Mouse (Mus musculus) embryonic fibroblast, embryonic 13.5 days (primary cell): ENCODE data around the gene Robo1. TPM values are rescaled to one million over a fixed set of nuclear protein-coding genes. Genes with fewer than 3 reads are reported as not detected.

ENCODE experiments used
- H3K27ac ChIP-seq: 2 replicates; pipeline ENCODE4 v1.5.1; 2012; ENCODE audit warnings: low read length, control low read depth, inconsistent platforms; ENCODE audit not compliant: insufficient read depth
- H3K4me1 ChIP-seq: 2 replicates; pipeline ENCODE4 v1.6.1; 2011; ENCODE audit warnings: low read length; ENCODE audit not compliant: control insufficient read depth, insufficient read depth
- H3K4me3 ChIP-seq: 2 replicates; pipeline ENCODE4 v1.5.1; 2011; ENCODE audit warnings: mild to moderate bottlenecking, control low read depth, low read length; ENCODE audit not compliant: insufficient read depth
- CTCF ChIP-seq: IDR thresholded peaks from 2 replicates; pipeline ENCODE4 v1.5.1; 2011; ENCODE audit warnings: mild to moderate bottlenecking, control low read depth, low read length, moderate library complexity, borderline replicate concordance; ENCODE audit not compliant: insufficient read depth
- POLR2A ChIP-seq: IDR thresholded peaks from 2 replicates; pipeline ENCODE4 v1.6.1; 2011; ENCODE audit warnings: low read depth, mild to moderate bottlenecking, control low read depth, low read length, moderate library complexity
- polyA plus RNA-seq: library from polyadenylated mRNA; stranded (reverse); fragments of >200 nt; gene quantifications from 2 replicates; pipeline ENCODE4 v1.2.4, GENCODE M21; 2011; ENCODE audit warnings: low read depth; ENCODE audit not compliant: missing spikeins, insufficient read length

Gene Robo1
- polyA plus RNA-seq, 1 experiment: 29.7 TPM

DNA sequence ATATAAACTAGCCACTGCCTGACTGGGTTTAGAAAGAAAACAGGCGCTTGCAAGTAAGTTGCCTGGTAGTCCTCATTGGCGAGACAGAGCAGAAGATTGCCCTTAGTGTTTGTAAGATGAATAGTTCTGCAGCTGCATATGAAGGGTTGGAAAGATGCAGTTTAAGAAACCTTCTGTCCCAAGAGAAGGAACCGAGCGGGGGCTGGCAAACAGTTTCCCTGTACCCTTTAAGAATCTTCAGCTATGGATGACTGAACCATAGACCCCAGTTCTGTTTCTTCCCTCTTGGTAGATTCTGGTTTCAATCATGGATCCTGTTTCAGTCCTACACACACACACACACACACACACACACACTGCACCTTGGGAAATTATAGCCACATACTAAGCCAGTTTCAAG is 356.7 kb downstream of the Robo1 start:
- TF ChIP-seq CTCF (no peak), POLR2A (no peak)
- peak overlapping the region; percentile 49 for H3K4me3 ChIP-seq
- H3K27ac ChIP-seq: peak overlapping the region; percentile 35
- H3K4me1 ChIP-seq: no peaks in the 10 kb centered on the region

DNA sequence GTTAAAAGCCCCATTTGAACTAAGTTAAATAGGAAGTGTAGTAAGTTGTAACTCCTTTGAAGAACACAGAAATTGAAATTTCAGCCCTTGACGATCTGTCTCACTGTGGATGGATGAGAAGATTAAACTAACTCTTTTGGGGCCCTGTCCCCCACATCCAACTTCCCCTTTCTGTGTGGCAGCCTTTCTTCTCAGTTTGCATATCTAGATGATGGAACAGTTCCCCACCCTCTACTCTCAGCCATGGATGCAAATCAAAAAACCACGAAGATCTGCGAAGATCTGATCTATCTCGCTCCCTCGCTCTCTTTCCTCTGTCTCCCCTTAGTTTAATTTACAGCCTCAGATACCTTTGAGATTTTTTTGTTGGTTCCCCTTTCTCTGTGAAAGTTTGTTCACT is 357.3 kb downstream of the Robo1 start:
- H3K4me3 ChIP-seq: peak overlapping the region; percentile 18; the same call in 1 of the 2 replicates
- H3K4me1 ChIP-seq: peaks cover 5% of the 10 kb centered on the region; the same call in 1 of the 2 replicates
- no peak overlapping the region for H3K27ac ChIP-seq
- no peak for TF ChIP-seq POLR2A
- TF ChIP-seq CTCF: no peak

DNA sequence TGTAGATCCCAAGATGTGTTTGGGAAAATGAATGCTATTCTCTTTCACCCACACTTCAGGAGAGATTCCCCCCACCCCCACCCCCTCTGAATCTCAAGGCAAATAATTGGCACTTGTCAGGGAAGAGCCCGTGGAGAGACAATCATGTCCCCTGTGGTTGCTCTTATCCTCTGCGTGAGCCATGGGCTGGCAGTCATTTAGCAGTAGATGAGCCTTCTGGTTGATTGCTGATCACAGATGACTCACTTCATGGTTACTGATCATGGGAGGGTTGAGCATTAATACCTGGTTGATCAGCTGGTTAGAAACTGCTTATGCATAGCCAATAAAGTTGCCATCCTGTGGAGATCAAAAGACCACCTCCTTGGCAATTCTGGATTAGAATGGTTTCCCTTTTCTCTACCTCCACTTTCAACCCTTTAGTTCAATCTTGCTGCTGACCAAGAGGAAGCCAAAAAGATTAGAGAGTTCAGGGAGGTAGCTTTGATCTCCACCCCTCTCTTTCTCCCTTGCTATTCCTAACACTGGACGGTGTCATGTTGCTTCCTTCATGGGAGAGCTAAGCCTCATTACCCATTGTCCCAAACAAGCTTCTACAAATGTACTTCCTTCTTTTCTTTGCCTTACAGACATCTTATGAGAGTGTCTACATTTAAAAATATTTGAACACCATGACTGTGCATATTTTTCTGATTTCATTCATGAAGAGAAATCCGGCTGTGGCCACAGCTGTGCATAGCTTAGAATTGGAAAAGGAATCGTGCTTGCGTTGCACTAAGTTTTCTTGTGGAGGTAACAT is 362.3 kb downstream of the Robo1 start:
- TF ChIP-seq CTCF (no peak), POLR2A (no peak)
- Histone ChIP-seq H3K4me1 (peaks cover 8% of the 10 kb centered on the region; the same call in 1 of the 2 replicates), H3K4me3 (no peak overlapping the region), H3K27ac (peak overlapping the region; percentile 52)

DNA sequence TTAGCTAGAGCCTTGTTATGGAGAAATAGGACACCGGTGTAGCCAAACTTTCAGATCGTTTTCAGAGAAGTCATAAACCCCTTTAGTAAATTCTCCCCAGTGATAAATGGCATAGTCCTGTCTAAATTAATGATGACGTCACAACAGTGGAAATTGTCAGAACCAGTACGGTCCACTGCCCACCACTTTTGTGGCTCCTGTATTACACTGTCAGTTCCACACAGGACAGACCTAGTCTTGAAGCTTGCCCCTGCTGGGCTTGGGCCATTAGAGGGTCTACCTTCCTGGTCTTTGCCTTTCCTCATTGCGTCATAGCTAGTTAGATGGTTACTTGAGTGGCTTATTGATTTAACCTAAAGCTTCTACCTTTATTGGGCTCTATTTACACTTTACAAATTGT is 369.1 kb downstream of the Robo1 start:
- Histone ChIP-seq H3K27ac (no peak overlapping the region), H3K4me3 (no peak overlapping the region), H3K4me1 (no peaks in the 10 kb centered on the region)
- TF ChIP-seq CTCF: no peak
- no peak for TF ChIP-seq POLR2A

DNA sequence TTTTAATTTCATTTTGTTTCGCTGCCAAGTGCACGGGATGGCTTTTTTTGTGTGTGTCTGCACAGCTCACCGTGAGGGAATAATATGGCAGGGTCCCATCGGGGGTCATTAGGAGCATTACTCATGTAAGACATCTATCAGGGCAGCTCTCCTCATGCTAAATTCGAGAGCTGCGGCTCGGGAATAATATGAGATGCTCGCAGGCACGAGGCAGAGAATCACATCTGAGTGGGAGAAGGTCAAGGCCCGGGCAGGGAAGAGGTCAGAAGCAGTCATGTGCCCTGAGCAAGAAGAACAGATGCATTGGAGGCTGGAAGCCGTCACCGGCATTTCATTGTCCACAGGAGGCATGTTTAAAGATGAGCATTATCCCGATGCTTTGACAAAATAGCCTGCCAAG is 370.3 kb downstream of the Robo1 start:
- Histone ChIP-seq H3K4me3 (no peak overlapping the region), H3K4me1 (no peaks in the 10 kb centered on the region), H3K27ac (no peak overlapping the region)
- no peak for TF ChIP-seq POLR2A
- TF ChIP-seq CTCF: no peak

DNA sequence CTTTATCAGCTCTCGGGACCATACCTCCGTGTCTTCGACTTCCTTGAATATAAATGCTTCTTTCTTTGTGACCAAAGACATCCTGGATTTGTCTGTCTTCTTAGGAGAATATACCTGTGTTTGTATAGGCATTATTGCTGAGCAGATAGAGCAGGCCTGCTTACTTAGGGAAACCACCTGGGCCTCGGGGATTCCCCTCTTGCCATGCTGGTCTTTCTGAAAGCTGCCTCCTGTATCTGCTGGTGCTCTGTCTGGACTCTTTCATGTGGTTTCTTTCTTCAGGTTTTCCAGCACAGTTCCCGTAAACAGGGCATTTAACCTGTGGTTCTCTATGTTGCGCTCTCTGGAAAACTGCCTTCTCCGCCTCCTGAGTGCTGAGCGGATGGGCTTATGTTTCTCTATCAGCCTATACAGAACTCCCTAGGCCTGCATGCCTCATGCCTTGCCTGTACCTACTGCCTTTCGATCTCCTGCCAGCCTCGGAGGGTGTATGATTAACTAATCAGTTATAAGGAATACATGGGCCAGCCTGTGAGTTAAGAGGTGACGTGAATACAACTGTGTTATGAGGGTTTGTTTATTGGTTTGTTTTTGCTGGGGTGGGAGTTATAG is 370.9 kb downstream of the Robo1 start:
- TF ChIP-seq POLR2A (no peak), CTCF (no peak)
- Histone ChIP-seq H3K4me1 (no peaks in the 10 kb centered on the region), H3K27ac (no peak overlapping the region), H3K4me3 (no peak overlapping the region)

DNA sequence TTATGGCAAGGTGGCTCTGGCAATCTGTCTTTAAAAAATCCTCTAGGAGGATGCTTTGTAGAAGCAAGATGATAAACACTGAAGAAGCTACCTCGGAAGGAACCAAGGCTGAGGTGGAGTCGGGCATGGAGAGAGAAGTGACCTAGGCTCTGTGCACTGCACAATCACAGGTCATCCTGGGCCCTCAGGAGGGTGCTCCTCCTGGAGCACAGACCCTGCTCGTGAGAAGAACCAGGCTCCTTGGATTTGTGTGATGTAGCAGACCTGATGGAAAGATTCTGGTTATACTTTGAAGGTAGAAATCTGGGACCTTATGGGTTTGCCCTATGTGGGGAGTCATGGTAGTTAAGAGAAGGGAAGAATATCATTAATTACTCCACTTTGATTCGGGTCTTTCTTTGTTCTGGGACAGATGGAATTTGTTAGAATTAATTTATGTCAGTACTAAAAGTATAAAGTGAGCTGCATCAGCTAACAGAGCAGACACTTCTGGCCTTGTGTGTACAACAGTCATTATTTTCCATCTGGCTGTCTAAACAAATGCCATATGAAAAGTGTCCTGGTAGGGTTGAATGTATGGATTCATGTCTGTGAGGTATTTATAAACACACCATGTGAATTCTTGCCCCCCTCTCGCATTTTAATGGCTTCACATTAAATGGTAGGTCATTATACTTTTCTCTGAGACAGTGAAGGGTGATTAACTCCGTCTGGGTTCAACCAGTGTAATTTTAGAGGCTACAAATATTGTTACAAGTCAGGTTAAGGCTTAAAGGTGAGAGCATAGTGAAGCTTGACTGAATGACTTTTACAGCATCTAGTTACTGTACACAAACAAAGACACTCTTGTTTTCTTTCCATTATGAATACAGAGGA is 377.7 kb downstream of the Robo1 start:
- H3K4me3 ChIP-seq: no peak overlapping the region
- no peak overlapping the region for H3K27ac ChIP-seq
- no peaks in the 10 kb centered on the region for H3K4me1 ChIP-seq
- TF ChIP-seq CTCF (no peak), POLR2A (no peak)

DNA sequence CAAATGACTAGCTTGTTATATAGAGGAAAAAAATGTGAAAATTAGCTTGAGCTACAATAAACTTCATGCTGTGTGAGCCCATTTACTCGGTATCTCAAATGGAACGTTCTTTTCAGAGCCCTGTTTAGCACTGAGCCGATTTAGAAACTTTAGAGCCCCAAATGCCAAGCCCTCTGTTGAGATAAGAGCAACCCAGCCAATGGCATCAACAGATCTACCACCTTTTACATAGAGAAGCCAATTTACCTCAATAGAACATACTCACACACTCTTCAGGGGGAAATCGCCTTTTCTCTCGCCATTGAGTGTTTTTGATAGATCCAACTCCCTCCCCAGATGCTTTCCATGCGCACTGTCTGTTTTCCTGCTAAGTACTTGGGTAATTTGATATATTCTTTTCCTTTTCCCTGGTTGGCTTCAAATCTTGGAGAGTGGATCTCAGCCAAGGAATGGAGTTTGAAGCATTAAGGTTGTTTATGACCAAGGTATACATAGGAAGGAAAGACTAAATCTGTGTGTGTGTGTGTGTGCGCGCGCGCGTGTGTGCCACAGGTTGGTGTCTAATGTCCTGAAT is 378.5 kb downstream of the Robo1 start:
- no peak overlapping the region for H3K27ac ChIP-seq
- TF ChIP-seq POLR2A (no peak), CTCF (no peak)
- H3K4me3 ChIP-seq: no peak overlapping the region
- H3K4me1 ChIP-seq: no peaks in the 10 kb centered on the region

DNA sequence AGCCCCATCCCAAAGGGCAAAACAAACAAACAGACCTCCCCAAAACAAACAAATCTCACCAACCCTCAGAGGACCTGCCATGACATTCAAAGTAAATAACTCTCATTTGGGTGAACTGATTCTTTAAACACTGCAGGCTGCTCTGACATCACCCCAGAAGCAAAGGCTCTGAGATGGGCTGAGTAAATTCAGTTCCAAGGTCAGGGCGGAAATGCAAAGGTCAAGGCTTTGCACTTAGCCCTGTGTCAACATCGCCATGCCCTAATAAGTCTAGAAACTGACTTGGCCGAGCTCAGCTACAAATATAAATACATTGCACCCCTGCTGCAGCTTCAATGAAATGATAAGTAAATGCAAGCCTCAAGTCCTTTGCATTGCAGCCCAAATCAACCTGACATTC is 379.5 kb downstream of the Robo1 start:
- H3K4me1 ChIP-seq: no peaks in the 10 kb centered on the region
- H3K27ac ChIP-seq: no peak overlapping the region
- H3K4me3 ChIP-seq: no peak overlapping the region
- TF ChIP-seq CTCF (no peak), POLR2A (no peak)
